Mouse (Mus musculus) heart, postnatal 4 days (tissue): Measurements from ENCODE around the gene Cdh23. TPM values are rescaled to one million over a fixed set of nuclear protein-coding genes. Genes with fewer than 3 reads are reported as not detected.

Experiments
- DNase-seq: peaks from one replicate; pipeline ENCODE4 v3.0.0; 2021
- total RNA-seq, 2 experiments: library from RNA; stranded (reverse); gene quantifications; 2 replicates each; pipeline ENCODE4 v1.2.3; 2021

The Cdh23 gene
- total RNA-seq, 2 experiments from 2014 or later, result 4.0 to 4.4 TPM

DNA sequence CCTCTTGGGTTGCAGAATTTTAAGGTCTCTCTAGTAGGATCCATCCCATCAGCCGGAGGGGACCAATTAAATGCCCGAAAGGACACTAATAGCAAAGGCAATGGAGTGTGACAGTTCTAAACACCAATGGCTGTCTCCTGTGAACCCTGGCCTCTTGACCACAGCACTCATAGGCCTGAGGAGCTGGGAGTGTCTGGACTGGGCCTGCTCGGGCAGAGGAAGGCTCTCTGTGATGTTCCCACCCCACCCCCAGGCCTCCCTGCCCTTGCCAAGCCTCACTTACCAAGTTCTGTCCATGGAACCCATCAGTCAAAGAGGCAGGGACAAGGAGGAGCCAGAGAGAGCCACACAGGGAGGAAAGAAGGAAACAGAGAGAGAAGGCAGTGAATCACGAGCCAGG, 228.5 kb downstream of the Cdh23 start:
- DNase-seq, result no peak

GRCm38 (mm10) chr10:60463953-60464647, 232.2 kb downstream of the Cdh23 start:
- no peak for DNase-seq

- no peak for DNase-seq
Observed at GRCm38 (mm10) chr10:60456662-60457397, 239.5 kb downstream of the Cdh23 start.

DNA sequence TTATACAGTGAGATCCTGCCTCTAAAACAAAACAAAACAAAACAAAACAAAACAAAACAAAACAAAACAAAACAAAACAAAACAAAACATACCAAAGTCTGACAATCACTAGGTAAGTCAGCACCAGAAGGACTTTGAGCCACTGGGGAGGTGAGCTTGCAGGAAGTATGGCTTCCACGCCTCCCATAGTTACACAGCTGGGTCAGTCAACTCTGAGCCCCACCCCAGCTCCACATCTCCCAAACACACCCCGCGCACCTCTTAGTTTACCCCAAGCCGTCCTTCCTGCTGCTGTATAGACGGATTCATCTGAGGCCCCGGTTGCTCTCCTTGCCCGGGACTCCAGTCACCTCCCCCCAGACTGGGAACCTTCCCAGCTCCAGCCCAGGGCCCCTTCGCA, 241.1 kb downstream of the Cdh23 start:
- DNase-seq, result no peak

GRCm38 (mm10) chr10:60447186-60447585, 249.1 kb downstream of the Cdh23 start:
- no peak for DNase-seq

- DNase-seq, result peak; percentile 78
Observed at GRCm38 (mm10) chr10:60445031-60445593, 251.2 kb downstream of the Cdh23 start.

DNA sequence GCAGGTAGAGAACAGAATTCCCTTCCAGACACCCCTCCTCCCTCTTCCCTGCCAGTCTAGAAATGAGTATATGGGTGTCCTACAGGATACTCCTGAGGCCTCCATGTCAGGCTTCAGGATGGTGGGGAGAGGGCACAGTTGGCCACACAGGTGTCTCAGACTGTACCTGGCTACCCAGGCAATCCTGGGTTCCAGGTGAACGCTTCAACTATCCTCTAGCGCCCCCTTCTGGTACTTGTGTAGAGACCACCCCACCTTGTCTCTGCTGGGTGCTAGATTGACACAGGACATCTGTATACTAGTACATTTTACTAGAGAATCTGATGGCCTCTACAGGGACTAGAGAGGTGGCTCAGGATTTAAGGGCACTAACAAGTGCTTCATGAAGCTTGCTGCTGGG, 253.2 kb downstream of the Cdh23 start:
- no peak for DNase-seq

DNA sequence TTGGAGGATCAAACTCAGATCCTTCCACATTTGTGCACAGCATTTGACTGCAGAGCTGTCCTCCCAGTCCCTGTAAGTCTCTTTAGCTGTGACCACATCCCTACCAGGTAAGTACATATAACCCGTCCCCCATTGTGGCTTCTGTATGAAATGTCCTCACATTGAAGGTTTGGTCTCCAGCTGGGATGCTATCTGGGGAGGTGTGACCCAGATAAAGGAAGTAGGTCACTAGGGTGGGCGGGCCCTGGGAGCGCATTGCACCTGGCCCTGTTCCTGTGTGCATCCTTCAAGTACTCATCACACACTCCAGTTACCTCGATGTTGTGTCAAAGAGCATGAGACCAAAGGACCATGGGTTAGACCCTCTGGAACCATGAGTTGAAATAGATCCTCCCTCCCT, 254.0 kb downstream of the Cdh23 start:
- DNase-seq, result no peak

DNA sequence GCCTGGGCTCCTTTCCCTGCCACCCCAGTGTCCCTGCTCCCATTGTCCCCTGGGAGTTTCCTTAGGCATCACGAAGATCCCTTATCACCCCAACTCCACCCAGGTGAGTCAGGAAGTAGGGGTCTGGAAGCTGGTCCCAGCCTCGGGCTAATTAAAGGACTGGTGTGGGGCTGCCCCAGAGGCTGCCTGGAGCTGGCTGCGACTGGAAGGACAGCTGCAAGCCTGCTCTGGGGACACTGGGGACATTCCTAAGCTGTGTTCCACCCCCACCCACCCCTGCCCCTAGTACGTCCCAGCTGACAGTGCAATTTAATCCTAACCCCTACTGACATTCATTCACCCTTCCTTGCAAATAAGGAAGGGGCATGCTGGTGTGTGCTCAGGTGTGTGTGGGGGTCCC, 263.6 kb downstream of the Cdh23 start:
- no peak for DNase-seq

DNA sequence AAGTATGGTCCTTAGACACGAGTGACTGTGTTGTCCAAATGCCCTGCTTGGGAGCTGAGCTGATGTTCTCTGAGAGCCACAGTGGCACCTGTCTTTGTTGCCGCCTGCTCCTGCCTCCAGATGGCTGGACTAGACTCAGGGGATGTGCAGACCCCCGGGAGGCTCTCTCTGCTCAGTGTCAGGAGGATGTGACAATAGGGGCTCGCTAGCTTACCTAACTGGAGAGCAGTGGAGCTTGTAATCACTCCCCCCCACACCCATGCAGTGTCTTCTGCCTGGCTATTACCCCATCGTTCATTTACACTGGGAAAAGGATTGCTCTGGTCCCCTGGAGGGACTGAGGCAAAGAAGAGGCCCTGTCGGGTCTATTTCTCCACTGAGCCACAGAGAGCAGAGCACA, 265.7 kb downstream of the Cdh23 start:
- no peak for DNase-seq

- DNase-seq, result no peak
Observed at GRCm38 (mm10) chr10:60430001-60430400, 266.3 kb downstream of the Cdh23 start.

DNA sequence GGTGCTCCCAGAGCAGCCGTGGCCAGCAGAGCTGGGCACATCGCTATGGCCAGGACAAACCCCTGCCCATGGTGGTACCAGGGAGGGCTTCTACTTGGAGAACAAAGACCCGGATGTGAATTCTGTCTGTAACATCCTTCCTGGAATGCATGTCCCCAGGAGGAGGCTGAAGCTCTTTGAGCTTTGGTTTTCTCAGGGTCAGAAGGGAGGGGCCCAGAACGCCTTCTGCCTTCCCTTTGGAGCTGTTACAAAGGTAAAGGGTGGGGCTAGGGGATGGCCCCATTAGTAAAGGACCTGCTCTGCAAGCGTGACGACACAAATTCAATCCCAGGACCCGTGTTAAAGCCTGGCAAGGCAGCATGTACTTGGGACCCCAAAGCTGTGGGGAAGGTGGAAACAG, 273.5 kb downstream of the Cdh23 start:
- DNase-seq, result no peak

DNA sequence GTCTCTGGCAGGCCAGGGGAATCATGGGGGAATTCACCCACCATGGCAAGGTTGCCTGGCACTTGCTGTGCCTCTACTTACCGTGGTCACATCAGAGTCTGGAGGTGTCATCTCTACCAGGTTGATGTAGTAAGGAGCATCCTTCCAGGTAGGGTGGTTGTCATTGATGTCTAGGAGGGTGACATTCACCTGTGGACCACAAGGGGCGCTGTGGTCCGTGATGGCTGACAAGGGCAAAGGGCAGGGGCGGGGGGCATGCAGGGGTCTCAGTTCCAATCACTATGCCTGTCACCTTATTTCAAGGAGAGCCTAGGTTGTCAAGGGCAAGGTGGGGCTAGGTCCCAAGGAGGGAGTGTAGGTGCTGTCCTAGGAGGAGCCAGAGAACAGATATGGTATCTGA, 276.7 kb downstream of the Cdh23 start:
- DNase-seq, result no peak

- peak; percentile 81 for DNase-seq
Observed at GRCm38 (mm10) chr10:60418137-60418536, 278.2 kb downstream of the Cdh23 start.

GRCm38 (mm10) chr10:60417041-60417440, 279.2 kb downstream of the Cdh23 start:
- DNase-seq, result no peak

- no peak for DNase-seq
Observed at GRCm38 (mm10) chr10:60413756-60414155, 282.5 kb downstream of the Cdh23 start.

DNA sequence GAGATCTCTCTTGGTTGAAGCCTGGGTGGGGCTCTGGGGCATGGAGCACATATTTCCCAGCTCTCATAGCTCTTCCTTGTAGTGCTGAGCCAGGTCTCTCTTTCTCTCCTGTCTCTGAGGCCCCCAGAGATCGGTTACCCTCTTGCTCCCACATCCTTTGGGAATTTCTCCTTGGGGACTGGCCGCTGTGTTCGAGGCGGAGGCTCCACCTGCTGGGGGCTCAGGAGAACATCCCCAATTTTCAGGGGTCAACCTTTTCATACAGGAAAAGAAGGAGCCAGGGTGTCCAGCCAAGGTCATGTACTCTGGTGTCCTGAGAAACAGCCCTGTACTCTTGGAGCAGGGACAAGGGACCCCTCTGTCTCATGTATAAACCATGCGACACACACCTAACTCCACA, 284.5 kb downstream of the Cdh23 start:
- DNase-seq, result peak; percentile 23

- peak; percentile 78 for DNase-seq
Observed at GRCm38 (mm10) chr10:60407831-60408230, 288.5 kb downstream of the Cdh23 start.

- peak; percentile 47 for DNase-seq
Observed at GRCm38 (mm10) chr10:60405460-60406177, 290.7 kb downstream of the Cdh23 start.

GRCm38 (mm10) chr10:60400507-60401295, 295.6 kb downstream of the Cdh23 start:
- DNase-seq, result no peak

DNA sequence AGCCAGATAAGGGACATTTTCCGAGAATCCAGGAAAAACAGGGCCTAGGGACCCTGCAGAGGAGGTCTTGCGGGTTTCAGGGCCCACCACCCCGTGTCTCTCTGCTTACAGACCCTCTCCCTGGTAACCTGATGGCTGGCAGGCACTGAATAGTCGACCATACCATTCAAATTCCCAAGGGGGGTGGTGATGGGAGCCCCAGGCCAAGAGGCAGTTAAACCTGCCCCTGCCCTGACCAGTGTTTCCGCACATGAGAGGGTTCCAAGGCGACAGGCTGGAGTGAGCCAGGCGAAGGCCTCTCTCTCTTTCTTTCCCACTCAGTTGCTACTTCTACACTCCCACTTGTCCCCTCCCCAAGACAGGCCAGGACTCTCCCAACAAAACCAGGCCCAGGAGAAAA, 296.8 kb downstream of the Cdh23 start, which contains the start of gene Gm17455:
Gene Gm17455 (plus strand): TSS at position 278 of the 400 bp plus-strand sequence.
- no peak for DNase-seq
